Mouse (Mus musculus) small intestine, adult 2 months (tissue): ENCODE results near the gene Eme2.

Experiments
- CTCF ChIP-seq: fragments of 200-500 bp; IDR thresholded peaks from 2 replicates; pipeline ENCODE4 v1.5.1; 2012; ENCODE audit warnings: low read depth, mild to moderate bottlenecking, control low read depth, inconsistent platforms, low read length, moderate library complexity, mixed read lengths; ENCODE audit not compliant: insufficient replicate concordance, insufficient read length; ENCODE audit errors: extremely low read depth
- POLR2A ChIP-seq: fragments of 200-500 bp; IDR thresholded peaks from 2 replicates; pipeline ENCODE4 v1.6.1; 2012; ENCODE audit warnings: low read depth, mild to moderate bottlenecking, control low read depth, inconsistent platforms, low read length, moderate library complexity

GRCm38 (mm10) chr17:24857831-24858470 lies 36.9 kb downstream of the Eme2 start:
- TF ChIP-seq CTCF (no peak), POLR2A (no peak)
